Mouse (Mus musculus) kidney, embryonic 15.5 days (tissue): ENCODE data around the gene Mvb12b. TPM values are rescaled to one million over a fixed set of nuclear protein-coding genes. Genes with fewer than 3 reads are reported as not detected.

ENCODE experiments used
- ATAC-seq: fragments of 200-750 bp; cut with Nextera tagmentation; replicated peaks from 2 replicates; pipeline ENCODE4 v1.8.0; 2017; ENCODE audit warnings: moderate TSS enrichment; ENCODE audit not compliant: low FRiP score
- H3K27ac ChIP-seq: fragments of 300-500 bp; sonication (generic); 2 replicates; pipeline ENCODE4 v1.5.1; 2015; ENCODE audit warnings: mild to moderate bottlenecking, inconsistent platforms
- H3K27me3 ChIP-seq: fragments of 300-500 bp; sonication (generic); 2 replicates; pipeline ENCODE4 v1.6.1; 2015; ENCODE audit warnings: inconsistent platforms
- H3K36me3 ChIP-seq: fragments of 300-500 bp; sonication (generic); 2 replicates; pipeline ENCODE4 v1.6.1; 2015; ENCODE audit warnings: inconsistent platforms
- H3K4me1 ChIP-seq: fragments of 300-500 bp; sonication (generic); 2 replicates; pipeline ENCODE4 v1.6.1; 2015; ENCODE audit warnings: inconsistent platforms
- H3K4me2 ChIP-seq: fragments of 300-500 bp; sonication (generic); 2 replicates; pipeline ENCODE4 v1.6.1; 2015; ENCODE audit warnings: moderate library complexity, mild to moderate bottlenecking, inconsistent platforms
- H3K4me3 ChIP-seq: fragments of 300-500 bp; sonication (generic); replicated peaks from 2 replicates; pipeline ENCODE4 v1.5.1; 2015; ENCODE audit warnings: mild to moderate bottlenecking, inconsistent platforms
- H3K9ac ChIP-seq: fragments of 300-500 bp; sonication (generic); 2 replicates; pipeline ENCODE4 v1.6.1; 2015; ENCODE audit warnings: mild to moderate bottlenecking, inconsistent platforms
- H3K9me3 ChIP-seq: fragments of 300-500 bp; sonication (generic); replicated peaks from 2 replicates; pipeline ENCODE4 v1.6.1; 2016; ENCODE audit warnings: inconsistent platforms
- WGBS: fragments of 180-500 bp; shearing (Covaris S2); methylation state at CpG from one replicate; pipeline ENCODE4 v1.1.7; 2015; ENCODE audit warnings: mixed read lengths; 5-methylcytosine and 5-hydroxymethylcytosine counted together
- polyA plus RNA-seq: library from polyadenylated mRNA; unstranded; fragments of >200 nt; fragmentation: Nextera tagmentation; extraction: Ambion mirVana; gene quantifications from 2 replicates; pipeline ENCODE4 v1.2.1, GENCODE M21; 2015

Gene Mvb12b
- polyA plus RNA-seq, 1 experiment from 2014 or later: 18.4 TPM

- no peak overlapping the region for H3K9ac ChIP-seq
- 27% methylated on average over 4 of the region's 4 CpGs for WGBS
- no peaks in the 10 kb centered on the region for H3K36me3 ChIP-seq
- no peaks in the 10 kb centered on the region for H3K9me3 ChIP-seq
- peaks cover 74% of the 10 kb centered on the region for H3K27me3 ChIP-seq
- H3K4me2 ChIP-seq: no peak overlapping the region
- ATAC-seq: 0 out of 2 replicates have a peak, but pooled peaks have one; percentile 26
- no peak overlapping the region for H3K4me3 ChIP-seq
- no peak overlapping the region for H3K27ac ChIP-seq
- H3K4me1 ChIP-seq: peaks cover 28% of the 10 kb centered on the region
These were observed 174.9 kb downstream of the Mvb12b start for GRCm38 (mm10) chr2:33712811-33713210.

DNA sequence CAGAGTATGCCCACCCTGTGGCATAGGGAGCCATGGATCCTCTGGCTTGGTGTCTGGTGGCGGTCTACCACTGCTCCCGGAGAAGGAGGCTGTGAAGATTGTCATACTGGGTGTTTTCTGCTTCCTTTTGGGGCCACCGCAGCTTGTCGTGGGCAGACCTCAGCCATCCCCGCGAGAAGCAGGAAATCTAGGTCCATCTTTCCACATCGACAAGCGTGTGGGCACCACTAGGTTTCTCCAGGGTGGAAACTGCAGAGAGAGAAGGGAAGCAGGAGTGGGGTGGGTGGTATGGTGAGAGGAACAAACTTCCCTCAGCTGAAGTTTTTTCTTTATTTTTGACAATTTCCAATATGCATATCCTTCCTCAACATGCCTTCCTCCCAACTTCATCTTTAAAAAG lies 178.9 kb downstream of the Mvb12b start:
- Histone ChIP-seq H3K36me3 (no peaks in the 10 kb centered on the region), H3K27ac (no peak overlapping the region), H3K9ac (no peak overlapping the region), H3K27me3 (peaks cover 76% of the 10 kb centered on the region), H3K9me3 (no peaks in the 10 kb centered on the region), H3K4me1 (peaks cover 12% of the 10 kb centered on the region), H3K4me2 (no peak overlapping the region), H3K4me3 (no peak overlapping the region)
- no peak for ATAC-seq
- 79% methylated on average over 8 of the region's 8 CpGs for WGBS

DNA sequence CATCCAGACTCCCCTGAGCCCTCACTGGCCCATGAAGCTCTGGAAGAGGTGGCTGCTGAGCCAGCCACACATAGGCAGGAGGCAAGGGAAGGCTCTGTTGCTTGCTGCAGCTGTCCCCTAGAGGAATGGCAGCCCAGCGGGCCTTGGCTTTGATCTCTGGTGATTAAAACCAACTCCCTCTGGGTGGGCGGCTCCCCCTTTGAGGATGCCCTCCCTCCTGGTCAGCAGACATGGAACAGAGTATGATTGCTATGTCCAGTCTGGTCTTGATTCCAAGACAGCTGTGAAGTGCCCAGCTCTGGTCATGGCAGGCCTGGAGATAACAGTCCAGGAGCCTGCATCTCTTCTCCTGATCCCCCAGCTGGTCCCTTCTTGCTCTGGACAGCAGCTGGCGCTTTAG lies 179.7 kb downstream of the Mvb12b start:
- H3K4me2 ChIP-seq: no peak overlapping the region
- no peak overlapping the region for H3K4me3 ChIP-seq
- peaks cover 6% of the 10 kb centered on the region for H3K4me1 ChIP-seq
- H3K9me3 ChIP-seq: no peaks in the 10 kb centered on the region
- no peaks in the 10 kb centered on the region for H3K36me3 ChIP-seq
- 23% methylated on average over 3 of the region's 3 CpGs for WGBS
- no peak overlapping the region for H3K27ac ChIP-seq
- no peak overlapping the region for H3K9ac ChIP-seq
- peaks cover 77% of the 10 kb centered on the region for H3K27me3 ChIP-seq
- no peak for ATAC-seq

DNA sequence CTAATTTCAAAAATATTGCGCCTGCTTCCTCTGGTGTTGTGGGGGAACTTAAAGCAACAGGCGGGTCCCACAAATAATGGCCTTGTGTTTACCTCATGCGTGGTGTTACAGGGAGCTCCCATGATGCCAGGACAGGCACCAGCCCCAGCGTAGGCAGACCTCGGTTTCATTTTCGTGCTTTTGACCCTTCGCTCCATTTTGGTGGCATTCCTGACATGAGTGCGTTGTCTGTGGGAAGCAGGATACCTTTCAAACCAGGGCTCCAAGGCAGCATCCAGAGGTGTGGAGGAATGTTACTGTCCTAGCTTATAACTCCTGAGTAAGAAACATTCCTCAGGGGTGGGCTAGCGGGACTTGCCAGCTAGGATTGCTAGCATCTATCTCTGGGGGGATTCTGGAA lies 181.3 kb downstream of the Mvb12b start:
- 61% methylated on average over 9 of the region's 9 CpGs for WGBS
- ATAC-seq: no peak
- no peak overlapping the region for H3K27ac ChIP-seq

GRCm38 (mm10) chr2:33705687-33706320 lies 181.9 kb downstream of the Mvb12b start:
- Histone ChIP-seq H3K9ac (no peak overlapping the region), H3K4me2 (no peak overlapping the region), H3K4me3 (no peak overlapping the region), H3K27me3 (peaks cover 93% of the 10 kb centered on the region), H3K27ac (no peak overlapping the region), H3K36me3 (no peaks in the 10 kb centered on the region), H3K4me1 (peaks cover 13% of the 10 kb centered on the region; the same call in 1 of the 2 replicates), H3K9me3 (no peaks in the 10 kb centered on the region)
- no peak for ATAC-seq
- WGBS: 32% methylated on average over 16 of the region's 16 CpGs

More for the DNA sequence above, 181.3 kb downstream of the Mvb12b start:
- Histone ChIP-seq H3K9me3 (no peaks in the 10 kb centered on the region), H3K36me3 (no peaks in the 10 kb centered on the region), H3K4me3 (no peak overlapping the region), H3K9ac (no peak overlapping the region), H3K27me3 (peaks cover 87% of the 10 kb centered on the region), H3K4me2 (no peak overlapping the region), H3K4me1 (peaks cover 11% of the 10 kb centered on the region; the same call in 1 of the 2 replicates)

DNA sequence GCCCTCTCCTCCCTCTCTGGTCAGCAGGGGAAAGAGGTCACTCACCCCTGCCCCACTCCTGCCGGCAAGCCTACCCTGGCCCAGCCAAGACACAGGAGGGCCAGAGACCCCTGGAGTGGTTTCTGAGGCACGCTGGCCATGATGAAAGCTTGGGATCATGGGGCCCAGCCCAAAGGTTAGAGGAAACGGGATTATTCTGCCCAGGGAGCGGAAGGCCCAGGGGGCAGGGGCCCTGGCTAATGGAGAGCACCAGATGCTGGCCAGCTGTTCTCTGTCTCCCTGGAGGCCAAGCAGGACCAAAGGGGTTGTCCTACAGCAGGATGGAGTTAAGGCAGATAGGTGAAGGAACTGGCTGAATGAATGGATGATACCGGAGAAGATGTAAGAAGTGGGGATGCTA lies 184.5 kb downstream of the Mvb12b start:
- no peak for ATAC-seq
- H3K27ac ChIP-seq: no peak overlapping the region
- no peaks in the 10 kb centered on the region for H3K9me3 ChIP-seq
- H3K9ac ChIP-seq: no peak overlapping the region
- H3K4me2 ChIP-seq: no peak overlapping the region
- 51% methylated on average over 5 of the region's 5 CpGs for WGBS
- H3K4me3 ChIP-seq: no peak overlapping the region
- peaks cover 16% of the 10 kb centered on the region; the same call in 1 of the 2 replicates for H3K4me1 ChIP-seq
- H3K27me3 ChIP-seq: peaks cover 87% of the 10 kb centered on the region
- H3K36me3 ChIP-seq: no peaks in the 10 kb centered on the region

- Histone ChIP-seq H3K4me3 (no peak overlapping the region), H3K27ac (no peak overlapping the region), H3K27me3 (peaks cover 81% of the 10 kb centered on the region), H3K9ac (no peak overlapping the region), H3K4me2 (no peak overlapping the region), H3K9me3 (no peaks in the 10 kb centered on the region), H3K4me1 (peaks cover 16% of the 10 kb centered on the region; the same call in 1 of the 2 replicates), H3K36me3 (no peaks in the 10 kb centered on the region)
- ATAC-seq: no peak
- WGBS: 75% methylated on average over 5 of the region's 5 CpGs
These were observed 185.0 kb downstream of the Mvb12b start for GRCm38 (mm10) chr2:33702705-33703104.

DNA sequence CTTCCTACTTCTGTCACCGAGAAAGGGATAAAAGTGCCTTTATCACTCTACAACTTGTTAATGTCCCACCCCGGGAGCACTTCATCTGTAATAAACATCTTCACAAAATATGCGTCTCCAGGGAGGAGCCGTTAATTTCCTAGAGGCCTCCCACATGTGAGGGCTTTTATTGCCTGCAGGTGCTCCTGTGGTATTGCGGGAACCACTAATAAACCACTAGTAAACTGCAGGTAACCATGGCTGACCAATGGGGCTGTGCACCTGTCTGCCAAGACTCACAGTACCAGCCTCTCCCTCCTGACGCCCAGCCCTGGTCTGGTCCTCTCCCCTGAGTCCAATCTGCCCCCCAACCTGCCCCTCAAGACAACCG lies 186.3 kb downstream of the Mvb12b start:
- no peak overlapping the region for H3K4me3 ChIP-seq
- peaks cover 68% of the 10 kb centered on the region for H3K27me3 ChIP-seq
- no peaks in the 10 kb centered on the region for H3K36me3 ChIP-seq
- WGBS: 17% methylated on average over 7 of the region's 7 CpGs
- H3K27ac ChIP-seq: no peak overlapping the region
- H3K9ac ChIP-seq: no peak overlapping the region
- no peak for ATAC-seq
- H3K9me3 ChIP-seq: peaks cover 7% of the 10 kb centered on the region; the same call in 1 of the 2 replicates
- peaks cover 16% of the 10 kb centered on the region; the same call in 1 of the 2 replicates for H3K4me1 ChIP-seq
- no peak overlapping the region for H3K4me2 ChIP-seq

GRCm38 (mm10) chr2:33700581-33701445 lies 186.9 kb downstream of the Mvb12b start:
- peaks cover 16% of the 10 kb centered on the region; the same call in 1 of the 2 replicates for H3K4me1 ChIP-seq
- H3K4me2 ChIP-seq: no peak overlapping the region
- H3K9me3 ChIP-seq: peaks cover 7% of the 10 kb centered on the region; the same call in 1 of the 2 replicates
- H3K9ac ChIP-seq: no peak overlapping the region
- 0 out of 2 replicates have a peak, but pooled peaks have one; percentile 29 for ATAC-seq
- H3K4me3 ChIP-seq: no peak overlapping the region
- 20% methylated on average over 15 of the region's 15 CpGs for WGBS
- H3K27me3 ChIP-seq: peaks cover 62% of the 10 kb centered on the region
- H3K36me3 ChIP-seq: no peaks in the 10 kb centered on the region
- H3K27ac ChIP-seq: no peak overlapping the region

- H3K9me3 ChIP-seq: peaks cover 10% of the 10 kb centered on the region
- H3K9ac ChIP-seq: no peak overlapping the region
- WGBS: 65% methylated on average over 3 of the region's 3 CpGs
- peaks cover 43% of the 10 kb centered on the region for H3K27me3 ChIP-seq
- no peak for ATAC-seq
- H3K36me3 ChIP-seq: no peaks in the 10 kb centered on the region
- no peak overlapping the region for H3K4me3 ChIP-seq
- no peak overlapping the region for H3K27ac ChIP-seq
- H3K4me2 ChIP-seq: no peak overlapping the region
- H3K4me1 ChIP-seq: peaks cover 16% of the 10 kb centered on the region; the same call in 1 of the 2 replicates
These were observed 188.8 kb downstream of the Mvb12b start for GRCm38 (mm10) chr2:33698898-33699297.

- Histone ChIP-seq H3K27me3 (peaks cover 24% of the 10 kb centered on the region), H3K4me3 (no peak overlapping the region), H3K4me1 (peaks cover 5% of the 10 kb centered on the region; the same call in 1 of the 2 replicates), H3K4me2 (no peak overlapping the region), H3K27ac (no peak overlapping the region), H3K9ac (no peak overlapping the region), H3K36me3 (no peaks in the 10 kb centered on the region), H3K9me3 (peaks cover 10% of the 10 kb centered on the region)
- ATAC-seq: no peak
- WGBS: 74% methylated on average over 3 of the region's 3 CpGs
These were observed 191.3 kb downstream of the Mvb12b start for GRCm38 (mm10) chr2:33696428-33696827.

DNA sequence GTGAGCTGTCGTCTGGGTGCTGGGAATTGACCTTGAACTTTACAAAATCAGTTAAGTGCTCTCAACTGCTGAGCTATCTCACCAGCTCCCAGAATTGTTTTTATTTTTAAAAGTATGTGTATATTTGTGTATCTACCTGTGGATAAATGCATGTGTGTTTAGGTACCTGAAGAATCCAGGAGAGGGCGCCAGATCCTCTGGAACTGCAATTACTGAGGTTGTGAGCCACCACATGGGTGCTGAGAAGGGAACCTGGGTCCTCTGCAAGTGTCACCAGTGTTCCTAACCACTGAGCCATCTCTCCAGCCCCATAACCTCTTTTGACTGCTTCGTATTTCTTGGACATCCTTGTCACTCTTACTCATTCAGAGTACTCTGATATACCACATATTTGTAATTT lies 193.8 kb downstream of the Mvb12b start:
- no peak overlapping the region for H3K9ac ChIP-seq
- peaks cover 10% of the 10 kb centered on the region for H3K9me3 ChIP-seq
- H3K27me3 ChIP-seq: peaks cover 15% of the 10 kb centered on the region
- no peaks in the 10 kb centered on the region for H3K4me1 ChIP-seq
- WGBS: 73% methylated on average over 3 of the region's 3 CpGs
- no peaks in the 10 kb centered on the region for H3K36me3 ChIP-seq
- no peak for ATAC-seq
- no peak overlapping the region for H3K4me3 ChIP-seq
- H3K27ac ChIP-seq: no peak overlapping the region
- no peak overlapping the region for H3K4me2 ChIP-seq
